Mouse (Mus musculus) intestine, embryonic 16.5 days (tissue): ENCODE results near the gene Ifrd1. TPM values are rescaled to one million over a fixed set of nuclear protein-coding genes. Genes with fewer than 3 reads are reported as not detected.

Source experiments
- ATAC-seq: fragments of 200-750 bp; cut with Nextera tagmentation; 2 replicates; pipeline ENCODE4 v1.8.0; 2017; ENCODE audit warnings: moderate TSS enrichment, moderate library complexity
- H3K27ac ChIP-seq: fragments of 300-500 bp; sonication (generic); 2 replicates; pipeline ENCODE4 v1.5.1; 2014; ENCODE audit warnings: mild to moderate bottlenecking, low read length
- H3K27me3 ChIP-seq: fragments of 300-500 bp; sonication (generic); replicated peaks from 2 replicates; pipeline ENCODE4 v1.6.1; 2014; ENCODE audit warnings: low read length, control low read depth, mixed read lengths; ENCODE audit not compliant: control insufficient read depth, insufficient read depth
- H3K36me3 ChIP-seq: fragments of 300-500 bp; sonication (generic); 2 replicates; pipeline ENCODE4 v1.6.1; 2014; ENCODE audit warnings: low read length, control low read depth; ENCODE audit not compliant: control insufficient read depth, insufficient read depth
- H3K4me1 ChIP-seq: fragments of 300-500 bp; sonication (generic); 2 replicates; pipeline ENCODE4 v1.6.1; 2014; ENCODE audit warnings: low read length, control low read depth, mixed read lengths; ENCODE audit not compliant: control insufficient read depth, insufficient read depth
- H3K4me2 ChIP-seq: fragments of 300-500 bp; sonication (generic); 2 replicates; pipeline ENCODE4 v1.6.1; 2014; ENCODE audit warnings: low read depth, low read length, control low read depth
- H3K4me3 ChIP-seq: fragments of 300-500 bp; sonication (generic); 2 replicates; pipeline ENCODE4 v1.5.1; 2014; ENCODE audit warnings: mild to moderate bottlenecking, low read length
- H3K9ac ChIP-seq: fragments of 300-500 bp; sonication (generic); 2 replicates; pipeline ENCODE4 v1.6.1; 2014; ENCODE audit warnings: low read depth, low read length
- H3K9me3 ChIP-seq: fragments of 300-500 bp; sonication (generic); 2 replicates; pipeline ENCODE4 v1.6.1; 2016; ENCODE audit warnings: low read length, control low read depth; ENCODE audit not compliant: control insufficient read depth
- WGBS: fragments of 180-500 bp; shearing (Covaris S2); extraction: QIAGEN DNeasy Blood & Tissue Kit; methylation state at CpG from one replicate; pipeline ENCODE4 v1.1.7; 2014; 5-methylcytosine and 5-hydroxymethylcytosine counted together
- polyA plus RNA-seq: library from polyadenylated mRNA; unstranded; fragments of >200 nt; fragmentation: Nextera tagmentation; extraction: Ambion mirVana; gene quantifications from 2 replicates; pipeline ENCODE4 v1.2.1, GENCODE M21; 2015

Gene Ifrd1
- polyA plus RNA-seq, 1 experiment from 2014 or later = 86.9 TPM

- Histone ChIP-seq H3K9ac (peak overlapping the region; percentile 66), H3K4me3 (peak overlapping the region; percentile 98), H3K36me3 (no peaks in the 10 kb centered on the region), H3K4me1 (peaks cover 3% of the 10 kb centered on the region; the same call in 1 of the 2 replicates), H3K27ac (peak overlapping the region; percentile 62), H3K4me2 (peak overlapping the region; percentile 70), H3K27me3 (no peaks in the 10 kb centered on the region), H3K9me3 (no peaks in the 10 kb centered on the region)
- 39% methylated on average over 10 of the region's 10 CpGs for WGBS
- 0 out of 2 replicates have a peak, but pooled peaks have one; percentile 0 for ATAC-seq
These were observed 24.6 kb downstream of the Ifrd1 start for GRCm38 (mm10) chr12:40223676-40224075.

GRCm38 (mm10) chr12:40223082-40223619, 25.2 kb downstream of the Ifrd1 start:
- H3K9ac ChIP-seq = peak overlapping the region; percentile 98
- peak overlapping the region; percentile 70 for H3K4me2 ChIP-seq
- H3K27me3 ChIP-seq = no peaks in the 10 kb centered on the region
- peak overlapping the region; percentile 98 for H3K27ac ChIP-seq
- WGBS = under 1% methylated on average over 47 of the region's 47 CpGs
- H3K36me3 ChIP-seq = no peaks in the 10 kb centered on the region
- ATAC-seq = peak; percentile 98
- H3K9me3 ChIP-seq = no peaks in the 10 kb centered on the region
- H3K4me3 ChIP-seq = peak overlapping the region; percentile 98
- peaks cover 4% of the 10 kb centered on the region; the same call in 1 of the 2 replicates for H3K4me1 ChIP-seq

GRCm38 (mm10) chr12:40222251-40223081, 25.8 kb downstream of the Ifrd1 start:
- H3K4me1 ChIP-seq = peaks cover 6% of the 10 kb centered on the region; the same call in 1 of the 2 replicates
- H3K27me3 ChIP-seq = no peaks in the 10 kb centered on the region
- peak overlapping the region; percentile 98 for H3K27ac ChIP-seq
- no peaks in the 10 kb centered on the region for H3K9me3 ChIP-seq
- peak overlapping the region; percentile 57 for H3K4me2 ChIP-seq
- WGBS = under 1% methylated on average over 81 of the region's 81 CpGs
- H3K9ac ChIP-seq = peak overlapping the region; percentile 98
- peak overlapping the region; percentile 98 for H3K4me3 ChIP-seq
- ATAC-seq = peak; percentile 94
- no peaks in the 10 kb centered on the region for H3K36me3 ChIP-seq

- H3K27me3 ChIP-seq = no peaks in the 10 kb centered on the region
- ATAC-seq = no peak
- H3K4me1 ChIP-seq = peaks cover 6% of the 10 kb centered on the region; the same call in 1 of the 2 replicates
- peak overlapping the region; percentile 98 for H3K9ac ChIP-seq
- peak overlapping the region; percentile 98; the same call in 1 of the 2 replicates for H3K27ac ChIP-seq
- no peaks in the 10 kb centered on the region for H3K9me3 ChIP-seq
- no peaks in the 10 kb centered on the region for H3K36me3 ChIP-seq
- WGBS = 7% methylated on average over 5 of the region's 5 CpGs
- H3K4me3 ChIP-seq = peak overlapping the region; percentile 98
- peak overlapping the region; percentile 57 for H3K4me2 ChIP-seq
These were observed 26.7 kb downstream of the Ifrd1 start for GRCm38 (mm10) chr12:40221611-40222010.

GRCm38 (mm10) chr12:40220896-40221295, 27.4 kb downstream of the Ifrd1 start:
- 17% methylated on average over 3 of the region's 3 CpGs for WGBS
- Histone ChIP-seq H3K9ac (no peak overlapping the region), H3K27ac (no peak overlapping the region)

GRCm38 (mm10) chr12:40220001-40220570, 28.2 kb downstream of the Ifrd1 start:
- Histone ChIP-seq H3K4me3 (peak overlapping the region; percentile 24; the same call in 1 of the 2 replicates), H3K27ac (no peak overlapping the region), H3K36me3 (no peaks in the 10 kb centered on the region), H3K4me1 (peaks cover 6% of the 10 kb centered on the region; the same call in 1 of the 2 replicates), H3K9ac (no peak overlapping the region), H3K9me3 (no peaks in the 10 kb centered on the region), H3K27me3 (no peaks in the 10 kb centered on the region), H3K4me2 (peak overlapping the region; percentile 28)
- ATAC-seq = no peak
- WGBS = 41% methylated on average over 3 of the region's 3 CpGs

More at GRCm38 (mm10) chr12:40220896-40221295, 27.4 kb downstream of the Ifrd1 start:
- Histone ChIP-seq H3K36me3 (no peaks in the 10 kb centered on the region), H3K9me3 (no peaks in the 10 kb centered on the region), H3K4me3 (peak overlapping the region; percentile 98), H3K4me2 (peak overlapping the region; percentile 57), H3K27me3 (no peaks in the 10 kb centered on the region), H3K4me1 (peaks cover 6% of the 10 kb centered on the region; the same call in 1 of the 2 replicates)
- ATAC-seq = no peak

- ATAC-seq = no peak
- Histone ChIP-seq H3K36me3 (peaks cover 9% of the 10 kb centered on the region), H3K9me3 (no peaks in the 10 kb centered on the region), H3K4me1 (peaks cover 6% of the 10 kb centered on the region; the same call in 1 of the 2 replicates), H3K27me3 (no peaks in the 10 kb centered on the region), H3K27ac (no peak overlapping the region), H3K4me2 (no peak overlapping the region), H3K9ac (no peak overlapping the region), H3K4me3 (no peak overlapping the region)
- 71% methylated on average over 2 of the region's 2 CpGs for WGBS
These were observed 29.8 kb downstream of the Ifrd1 start for GRCm38 (mm10) chr12:40218430-40218945.

- no peak overlapping the region for H3K4me3 ChIP-seq
- H3K9me3 ChIP-seq = no peaks in the 10 kb centered on the region
- ATAC-seq = no peak
- H3K27ac ChIP-seq = no peak overlapping the region
- WGBS = 95% methylated on average over 2 of the region's 2 CpGs
- H3K27me3 ChIP-seq = no peaks in the 10 kb centered on the region
- no peak overlapping the region for H3K4me2 ChIP-seq
- H3K9ac ChIP-seq = no peak overlapping the region
- peaks cover 6% of the 10 kb centered on the region; the same call in 1 of the 2 replicates for H3K4me1 ChIP-seq
- peaks cover 15% of the 10 kb centered on the region for H3K36me3 ChIP-seq
These were observed 30.5 kb downstream of the Ifrd1 start for GRCm38 (mm10) chr12:40217776-40218175.
